Mouse (Mus musculus): ENCODE data around the gene Adam1a.
"Not testable (repeated sequence)": the region's sequence is repeated elsewhere in the genome, so short reads cannot be mapped to it uniquely, and the experiment has no call there.

Adam1a gene

DNA sequence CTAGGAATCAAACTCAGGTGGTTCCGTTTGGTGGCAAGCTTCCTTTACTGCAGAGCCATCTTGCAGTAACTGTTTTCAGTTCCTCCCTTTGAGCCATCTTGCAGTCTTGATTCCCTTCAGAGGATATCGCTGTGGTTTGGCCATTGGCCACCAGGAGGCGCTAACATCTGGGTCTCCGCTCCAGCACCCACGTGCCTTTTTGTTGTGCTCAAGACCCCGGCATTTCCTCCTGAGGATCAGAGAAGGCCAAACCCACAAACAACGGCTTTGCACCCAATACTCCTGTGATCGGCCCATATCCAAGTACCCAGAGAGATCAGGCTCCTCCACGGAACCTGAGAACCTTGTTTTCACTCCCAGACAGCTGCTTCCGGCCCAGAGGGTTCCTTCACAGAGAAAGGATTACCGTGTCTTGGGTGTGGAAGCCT lies 19.2 kb upstream of the Adam1a start:
- DNase-seq (ENCODE audit: low spot score in 2 of 2) = peak; percentile 77 to 86

DNA sequence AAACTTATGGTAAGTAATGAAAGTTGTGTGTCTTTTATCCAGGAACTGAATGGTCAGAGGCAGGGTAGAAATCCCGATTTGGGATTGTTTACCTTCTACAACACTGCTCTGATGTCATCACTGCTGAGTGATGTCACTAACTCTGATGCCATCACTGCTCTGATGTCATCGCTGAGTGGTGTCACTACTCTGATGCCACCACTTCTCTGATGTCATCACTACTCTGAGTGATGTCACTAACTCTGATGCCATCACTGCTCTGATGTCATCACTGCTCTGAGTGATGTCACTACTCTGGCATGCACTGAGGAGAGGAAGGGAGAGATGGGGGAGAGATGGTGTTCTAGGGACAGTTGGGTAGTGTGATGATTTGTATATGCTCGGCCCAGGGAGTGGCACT lies 17.2 kb upstream of the Adam1a start:
- no peak for DNase-seq (ENCODE audit: low spot score in 2 of 2)

GRCm38 (mm10) chr5:121549196-121549595 lies 3.9 kb upstream of the Adam1a start:
- DNase-seq (ENCODE audit: low spot score in 2 of 2) = no peak

- DNase-seq (ENCODE audit: low spot score in 2 of 2) = no peak
Measured at GRCm38 (mm10) chr5:121547084-121547483, 1.8 kb upstream of the Adam1a start.

DNA sequence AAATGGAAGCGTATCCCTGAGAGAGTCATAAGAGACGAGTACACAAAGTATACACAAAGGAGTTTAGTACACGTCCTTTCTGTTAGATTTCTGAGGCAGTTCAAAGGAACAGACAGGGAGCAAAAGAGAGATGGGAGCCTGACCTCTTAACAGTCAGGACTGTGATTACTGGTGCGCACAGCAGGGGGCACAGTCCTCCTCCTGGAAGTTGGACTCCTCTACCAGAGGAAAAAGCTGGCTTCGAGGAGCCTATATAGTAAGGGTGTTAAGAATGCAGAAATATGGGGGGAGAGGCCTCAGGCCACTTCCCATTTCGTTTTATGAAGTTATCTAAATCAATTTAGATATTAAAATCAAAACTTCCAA lies 1.2 kb upstream of the Adam1a start:
- DNase-seq (ENCODE audit: low spot score in 2 of 2) = peak in 1 of 2 experiments; percentile 28

DNA sequence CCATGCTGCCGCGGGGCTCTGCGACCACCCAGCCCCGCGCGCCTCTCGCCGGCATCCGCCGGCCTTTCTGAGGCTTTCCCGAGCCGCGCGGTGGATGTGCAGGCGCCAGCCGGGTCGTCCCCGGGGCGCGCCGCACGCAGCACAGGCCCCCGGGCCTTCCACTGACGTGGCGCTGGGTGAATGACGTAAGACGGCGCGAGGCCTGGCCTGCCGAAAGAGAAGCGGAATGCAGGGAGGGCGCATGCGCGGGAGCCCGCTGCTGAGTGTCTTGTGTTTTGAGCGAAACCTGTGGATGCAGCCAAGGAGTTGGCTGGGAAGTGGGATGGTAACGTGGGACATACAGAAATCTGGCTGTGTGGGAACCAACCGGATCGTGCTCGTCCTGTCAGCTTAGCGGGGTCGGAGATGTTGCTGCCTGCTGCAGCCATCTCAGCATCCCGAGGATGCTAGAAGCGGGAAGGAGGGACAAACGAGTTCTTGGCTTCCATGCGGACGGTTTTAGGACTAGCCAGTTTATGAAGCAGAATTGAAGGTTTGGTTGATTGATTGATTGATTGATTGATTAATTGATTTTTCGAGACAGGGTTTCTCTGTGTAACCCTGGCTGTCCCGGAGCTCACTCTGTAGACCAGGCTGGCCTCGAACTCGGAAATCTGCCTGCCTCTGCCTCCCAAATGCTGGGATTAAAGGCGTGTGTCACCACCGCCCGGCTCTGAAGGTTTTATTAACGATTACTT lies 679 bp upstream of the Adam1a start, which contains the start of gene Mapkapk5:
Gene Mapkapk5 (minus strand): TSS at position 113 of the 737 bp plus-strand sequence.
- peak; percentile 91 to 95 for DNase-seq (ENCODE audit: low spot score in 2 of 2)

DNA sequence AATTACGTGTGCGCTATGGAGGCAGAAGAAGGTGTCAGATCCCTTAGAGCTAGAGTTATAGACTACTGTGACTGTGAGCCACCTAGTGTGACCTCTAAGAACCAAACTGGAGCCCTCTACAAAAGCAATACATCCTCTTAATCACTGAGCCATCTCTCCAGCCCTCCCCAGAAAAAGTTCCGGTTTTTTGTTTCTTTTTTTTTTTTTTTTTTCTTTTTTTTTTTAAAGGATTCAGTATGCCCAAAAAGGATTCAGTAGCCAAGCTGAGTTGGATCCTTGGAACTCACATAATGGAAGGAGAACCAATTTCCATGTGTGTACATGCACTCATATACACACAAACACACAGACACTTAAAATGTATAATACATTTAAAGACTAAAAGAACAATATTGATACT lies 1.9 kb downstream of the Adam1a start:
- DNase-seq (ENCODE audit: low spot score in 2 of 2) = no peak

- no peak for DNase-seq (ENCODE audit: low spot score in 2 of 2)
Measured at GRCm38 (mm10) chr5:121541235-121541634, 4.0 kb downstream of the Adam1a start.

- no peak for DNase-seq (ENCODE audit: low spot score in 2 of 2)
Measured at GRCm38 (mm10) chr5:121540066-121540465, 5.2 kb downstream of the Adam1a start.

- no peak for DNase-seq (ENCODE audit: low spot score in 2 of 2)
Measured at GRCm38 (mm10) chr5:121537588-121537987, 7.7 kb downstream of the Adam1a start.

DNA sequence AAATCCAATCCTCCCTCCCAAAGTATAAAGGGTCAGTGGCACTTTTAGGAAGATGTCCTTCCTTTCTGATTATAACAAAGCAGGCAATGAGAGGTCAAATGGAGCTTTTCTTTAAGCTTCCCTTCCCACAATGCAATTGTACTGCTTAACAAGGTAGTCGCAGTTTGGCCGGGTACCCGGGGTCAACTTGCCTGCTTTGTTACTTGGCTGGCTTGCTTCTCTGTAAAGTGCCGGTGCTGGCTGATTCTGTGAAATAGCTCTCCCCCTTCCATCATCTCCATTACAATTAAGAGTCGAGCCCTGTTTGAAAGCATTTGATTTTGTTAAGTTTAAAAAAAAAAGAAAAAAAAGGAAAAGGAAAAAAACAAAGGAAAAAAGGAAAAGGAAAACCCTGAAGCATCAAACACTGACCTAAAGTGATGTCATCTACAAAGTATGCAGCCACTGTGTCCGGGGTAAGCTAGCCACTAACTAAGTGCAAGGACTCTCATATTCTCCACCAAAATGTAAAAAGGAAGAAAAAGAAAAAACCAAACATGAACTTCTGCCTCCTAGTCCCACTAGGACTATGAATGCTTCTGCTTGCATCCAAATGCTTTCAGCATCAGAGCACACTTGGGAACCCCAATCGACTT lies 8.2 kb downstream of the Adam1a start:
- DNase-seq (ENCODE audit: low spot score in 2 of 2) = no peak

GRCm38 (mm10) chr5:121535116-121535515 lies 10.2 kb downstream of the Adam1a start:
- DNase-seq (ENCODE audit: low spot score in 2 of 2) = no peak

- no peak for DNase-seq (ENCODE audit: low spot score in 2 of 2)
Measured at GRCm38 (mm10) chr5:121534521-121534920, 10.8 kb downstream of the Adam1a start.

DNA sequence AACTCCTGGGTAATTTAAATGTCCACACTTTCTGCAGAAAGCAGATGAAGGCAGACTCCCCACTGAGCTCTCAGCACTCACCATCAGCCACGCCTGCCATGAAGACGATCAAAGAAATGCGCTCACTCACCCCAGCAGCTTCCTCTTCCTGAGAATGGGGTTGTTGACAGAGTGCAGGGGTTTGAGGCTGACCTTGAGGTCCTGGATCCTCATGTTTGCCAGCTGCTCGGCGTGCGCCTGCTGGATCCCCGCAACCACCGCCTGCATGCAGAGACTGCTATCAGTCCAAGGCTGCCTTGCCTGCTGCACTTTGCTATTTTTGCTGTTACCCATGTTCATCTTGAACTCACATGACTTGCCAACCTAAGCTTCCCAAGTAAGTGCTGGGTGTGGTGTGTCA lies 18.3 kb downstream of the Adam1a start:
- DNase-seq (ENCODE audit: low spot score in 2 of 2) = peak; percentile 15 to 25

GRCm38 (mm10) chr5:121526526-121526925 lies 18.8 kb downstream of the Adam1a start:
- no peak for DNase-seq (ENCODE audit: low spot score in 2 of 2)

- DNase-seq (ENCODE audit: low spot score in 2 of 2) = peak in 1 of 2 experiments; percentile 17
Measured at GRCm38 (mm10) chr5:121525774-121526450, 19.4 kb downstream of the Adam1a start.

DNA sequence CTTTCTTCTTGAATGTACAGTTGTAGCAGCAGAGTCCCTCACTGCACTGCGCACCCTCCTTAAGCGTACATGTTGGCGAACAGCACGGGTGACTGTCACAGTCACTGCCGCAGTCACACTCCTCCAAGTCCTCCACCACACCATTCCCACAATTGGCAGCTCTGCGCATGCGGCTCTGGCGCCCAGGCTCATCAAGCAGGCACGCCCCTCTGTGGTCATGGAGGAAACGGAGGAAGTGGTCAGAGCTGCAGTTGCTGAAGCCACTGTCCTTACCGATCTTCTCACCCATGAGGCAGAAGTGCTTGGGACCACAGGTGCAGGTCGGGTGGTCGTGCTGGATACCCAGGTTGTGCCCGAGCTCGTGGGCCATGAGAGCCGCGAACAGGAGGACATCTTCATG lies 25.5 kb downstream of the Adam1a start:
- not testable (repeated sequence) for DNase-seq (ENCODE audit: low spot score in 2 of 2)

GRCm38 (mm10) chr5:121518983-121519382 lies 26.3 kb downstream of the Adam1a start:
- DNase-seq (ENCODE audit: low spot score in 2 of 2) = no peak

DNA sequence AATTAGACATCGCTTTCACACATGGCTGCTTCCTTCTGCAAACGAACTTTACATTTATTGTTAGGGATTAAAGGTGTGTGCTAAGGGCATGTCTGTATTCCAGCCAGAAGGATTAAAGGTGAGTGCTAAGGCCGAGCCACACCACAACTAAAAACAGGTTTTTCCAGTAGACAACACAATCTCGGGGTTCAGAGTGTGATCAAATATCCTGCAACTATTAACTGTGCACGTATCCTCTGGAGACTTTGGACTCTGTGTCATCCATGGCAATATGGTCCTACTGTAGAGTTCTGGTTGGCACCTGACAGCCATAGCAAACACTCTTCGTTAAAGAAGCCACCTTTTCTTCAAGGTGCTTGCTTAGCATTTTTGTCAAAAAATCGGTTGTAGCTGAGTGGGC lies 35.3 kb downstream of the Adam1a start:
- no peak for DNase-seq (ENCODE audit: low spot score in 2 of 2)

DNA sequence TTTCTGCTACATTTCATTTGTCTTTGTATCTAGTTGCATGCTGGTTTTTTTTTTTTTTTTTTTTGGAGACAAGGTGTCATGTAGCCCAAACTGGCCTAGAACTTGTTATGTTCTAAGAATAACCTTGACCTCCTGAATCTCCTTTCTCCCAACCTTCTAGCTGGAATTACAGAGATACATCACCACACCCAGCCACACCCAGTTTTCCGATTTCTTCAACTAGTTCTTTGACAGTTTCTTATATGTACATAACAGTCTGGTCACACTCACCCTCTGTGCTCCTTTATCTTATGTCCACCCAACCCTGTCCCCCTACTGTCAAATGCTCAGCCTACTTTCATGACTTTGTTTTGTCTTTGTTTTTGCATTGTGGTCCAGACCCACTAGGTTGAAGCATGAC lies 38.4 kb downstream of the Adam1a start:
- no peak for DNase-seq (ENCODE audit: low spot score in 2 of 2)

DNA sequence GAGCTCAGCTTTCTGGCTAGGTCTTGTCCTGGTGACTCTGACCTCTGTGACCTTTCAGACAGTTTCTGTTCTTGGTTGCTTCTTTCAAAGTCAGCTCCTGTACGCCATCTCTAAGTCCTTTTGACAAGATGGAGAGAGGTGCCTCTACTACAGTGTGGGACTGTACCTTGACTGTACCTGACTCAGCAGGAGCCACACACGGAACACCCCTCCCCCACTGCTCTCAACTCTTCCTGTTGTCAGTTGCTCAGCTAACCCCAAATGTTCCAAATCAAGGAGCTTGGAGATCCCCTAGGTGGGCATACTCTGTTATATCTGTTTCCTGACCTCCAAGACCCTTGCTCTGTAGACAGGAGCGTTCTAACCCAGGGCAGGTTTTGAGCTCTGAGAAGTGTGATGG lies 42.1 kb downstream of the Adam1a start, which contains the start of gene Adam1b:
Gene Adam1b (minus strand): TSS at position 205 of the 400 bp plus-strand sequence.
- no peak for DNase-seq (ENCODE audit: low spot score in 2 of 2)

DNA sequence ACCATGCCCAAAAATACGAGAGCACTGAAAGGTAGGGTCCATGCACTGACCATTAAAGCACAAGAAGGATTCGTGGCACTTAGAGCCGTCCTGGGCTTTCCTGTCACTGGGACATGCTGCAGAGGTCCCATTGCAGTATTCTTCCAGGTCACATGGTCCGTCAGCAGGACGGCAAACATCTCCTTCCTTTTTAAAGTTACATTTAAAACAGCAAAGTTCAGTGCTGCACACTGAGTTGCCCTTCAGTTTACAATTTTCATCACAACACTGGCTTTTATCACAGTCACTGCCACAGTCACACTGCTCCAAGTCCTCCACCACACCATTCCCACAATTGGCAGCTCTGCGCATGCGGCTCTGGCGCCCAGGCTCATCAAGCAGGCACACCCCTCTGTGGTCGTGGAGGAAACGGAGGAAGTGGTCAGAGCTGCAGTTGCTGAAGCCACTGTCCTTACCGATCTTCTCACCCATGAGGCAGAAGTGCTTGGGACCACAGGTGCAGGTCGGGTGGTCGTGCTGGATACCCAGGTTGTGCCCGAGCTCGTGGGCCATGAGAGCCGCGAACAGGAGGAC lies 43.8 kb downstream of the Adam1a start:
- not testable (repeated sequence) for DNase-seq (ENCODE audit: low spot score in 2 of 2)
